In genomic region chr10:42089686-42090085, GRCm38 (mm10) we compare ENCODE assay signal across 10 mouse cellular contexts.
DNase-seq lines count a peak whose midpoint lies in the region; ATAC-seq lines count a peak whose summit lies in the region.
"Had no signal": no experiment of that assay in that cellular context is flagged by ENCODE, and none has a peak within 500 bp of the region (broad histone marks: within the 10 kb centered on the region; RNA-seq: fewer than 3 reads in every experiment).

No protein-coding gene starts in this region.

- no peak overlapping the region for H3K9ac ChIP-seq in liver, embryonic 12.5 days
- no peak overlapping the region for H3K9ac ChIP-seq in liver, embryonic 11.5 days (ENCODE audit: low read depth, low read length)
- 0 out of 2 replicates have a peak overlapping the region, but pooled peaks have one; percentile 3 for H3K9ac ChIP-seq in kidney, embryonic 16.5 days (replicated peaks; ENCODE audit: low read length)
- H3K9ac ChIP-seq in neural tube, embryonic 14.5 days (replicated peaks; ENCODE audit: low read depth, low read length): no peak overlapping the region

- peaks cover 46% of the 10 kb centered on the region for H3K4me1 ChIP-seq in liver, embryonic 12.5 days
- H3K4me1 ChIP-seq in liver, embryonic 11.5 days (replicated peaks; ENCODE audit: control insufficient read depth, insufficient read depth, low read length): peaks cover 17% of the 10 kb centered on the region
- H3K4me1 ChIP-seq in kidney, embryonic 16.5 days (ENCODE audit: insufficient read depth, low read length): peaks cover 22% of the 10 kb centered on the region
- H3K4me1 ChIP-seq in neural tube, embryonic 14.5 days (ENCODE audit: control insufficient read depth, insufficient read depth, low read length): no peaks in the 10 kb centered on the region

- H3K4me2 ChIP-seq in liver, embryonic 12.5 days: no peak overlapping the region
- no peak overlapping the region for H3K4me2 ChIP-seq in liver, embryonic 11.5 days
- no peak overlapping the region for H3K4me2 ChIP-seq in kidney, embryonic 16.5 days (replicated peaks; ENCODE audit: low read depth, low read length)
- H3K4me2 ChIP-seq in neural tube, embryonic 14.5 days (ENCODE audit: low read depth, low read length): no peak overlapping the region

- no peak for DNase-seq in liver, embryonic 11.5 days (ENCODE audit: low spot score)
- DNase-seq in heart, adult 9 months (ENCODE audit: low spot score in 2 of 2): peak; percentile 81 to 85
- DNase-seq in thymus, postnatal 0 days (ENCODE audit: low spot score): no peak
- no peak for DNase-seq in adrenal gland, adult 8-10 months
- no peak for DNase-seq in frontal cortex, adult 2 months (ENCODE audit: extremely low spot score in 1 of 2, low spot score in 1 of 2)

- 0 out of 2 replicates have a peak overlapping the region, but pooled peaks have one; percentile 13 for H3K27ac ChIP-seq in liver, embryonic 12.5 days
- H3K27ac ChIP-seq in liver, embryonic 11.5 days (ENCODE audit: low read depth, low read length): no peak overlapping the region
- peak overlapping the region; percentile 48 for H3K27ac ChIP-seq in kidney, embryonic 16.5 days (ENCODE audit: low read length)
- H3K27ac ChIP-seq in neural tube, embryonic 14.5 days (ENCODE audit: low read depth, low read length): no peak overlapping the region

- ATAC-seq in liver, embryonic 12.5 days: no peak
- no peak for ATAC-seq in liver, embryonic 11.5 days (replicated peaks; ENCODE audit: low FRiP score)
- ATAC-seq in kidney, embryonic 16.5 days (ENCODE audit: low FRiP score, low TSS enrichment): peak; percentile 76; the same call in 1 of the 2 replicates
- ATAC-seq in neural tube, embryonic 14.5 days (ENCODE audit: low read depth): peak; percentile 50; the same call in 1 of the 2 replicates

- H3K36me3 ChIP-seq in liver, embryonic 12.5 days: no peaks in the 10 kb centered on the region
- no peaks in the 10 kb centered on the region for H3K36me3 ChIP-seq in liver, embryonic 11.5 days (ENCODE audit: control insufficient read depth, insufficient read depth, low read length)
- H3K36me3 ChIP-seq in kidney, embryonic 16.5 days (ENCODE audit: insufficient read depth, low read length): no peaks in the 10 kb centered on the region
- no peaks in the 10 kb centered on the region for H3K36me3 ChIP-seq in neural tube, embryonic 14.5 days (ENCODE audit: control insufficient read depth, insufficient read depth, low read length)
- H3K36me3 ChIP-seq: G1E had no signal

- H3K4me3 ChIP-seq in liver, embryonic 12.5 days: no peak overlapping the region
- H3K4me3 ChIP-seq in liver, embryonic 11.5 days (ENCODE audit: low read depth, low read length): no peak overlapping the region
- H3K4me3 ChIP-seq in kidney, embryonic 16.5 days (ENCODE audit: low read length): no peak overlapping the region
- H3K4me3 ChIP-seq in neural tube, embryonic 14.5 days (ENCODE audit: low read depth, low read length): no peak overlapping the region
- H3K4me3 ChIP-seq: erythroblast, embryonic 14.5 days had no signal

- 74% methylated on average over 5 of the region's 5 CpGs for WGBS in liver, embryonic 12.5 days (ENCODE audit: insufficient replicate concordance)
- WGBS in liver, embryonic 11.5 days: 79% methylated on average over 5 of the region's 5 CpGs
- WGBS in kidney, embryonic 16.5 days: 30% methylated on average over 5 of the region's 5 CpGs
- WGBS in neural tube, embryonic 14.5 days: 29% methylated on average over 5 of the region's 5 CpGs

- 0 out of 2 replicates have a peak, but pooled peaks cover 4% of the 10 kb centered on the region for H3K9me3 ChIP-seq in liver, embryonic 12.5 days (replicated peaks)
- no peaks in the 10 kb centered on the region for H3K9me3 ChIP-seq in liver, embryonic 11.5 days (ENCODE audit: control insufficient read depth, low read length)
- no peaks in the 10 kb centered on the region; the same call in 1 of the 2 replicates for H3K9me3 ChIP-seq in kidney, embryonic 16.5 days (ENCODE audit: low read length)
- H3K9me3 ChIP-seq in neural tube, embryonic 14.5 days (ENCODE audit: control insufficient read depth, low read length): no peaks in the 10 kb centered on the region
- H3K9me3 ChIP-seq: G1E had no signal

- no peaks in the 10 kb centered on the region for H3K27me3 ChIP-seq in liver, embryonic 12.5 days (replicated peaks)
- H3K27me3 ChIP-seq in liver, embryonic 11.5 days (replicated peaks; ENCODE audit: control insufficient read depth, insufficient read depth, low read length): no peaks in the 10 kb centered on the region
- H3K27me3 ChIP-seq in kidney, embryonic 16.5 days (ENCODE audit: insufficient read depth, low read length): no peaks in the 10 kb centered on the region
- no peaks in the 10 kb centered on the region for H3K27me3 ChIP-seq in neural tube, embryonic 14.5 days (ENCODE audit: control insufficient read depth, insufficient read depth, low read length)

Comparison
In these comparisons a context has a peak if more than half of its experiments do, and no peak if none do; other contexts are left out.
1. H3K27ac ChIP-seq: peak in liver, embryonic 12.5 days (single experiment) and kidney, embryonic 16.5 days (single experiment); none in liver, embryonic 11.5 days (single experiment) and neural tube, embryonic 14.5 days (single experiment).
2. ATAC-seq: peak in kidney, embryonic 16.5 days (single experiment) and neural tube, embryonic 14.5 days (single experiment); none in liver, embryonic 12.5 days (single experiment) and liver, embryonic 11.5 days (single experiment).
3. DNase-seq: peak in heart, adult 9 months (2 of 2); none in liver, embryonic 11.5 days (single experiment), thymus, postnatal 0 days (single experiment), adrenal gland, adult 8-10 months (single experiment) and frontal cortex, adult 2 months (0 of 2).